Mouse (Mus musculus): ENCODE measurements at regions not wholly inside any gene's neighbourhood (a gene's known extent, or its start where the extent isn't known, plus 50 kb on each side); places are given as distances from the start of the nearest gene placed in this dataset.

DNA sequence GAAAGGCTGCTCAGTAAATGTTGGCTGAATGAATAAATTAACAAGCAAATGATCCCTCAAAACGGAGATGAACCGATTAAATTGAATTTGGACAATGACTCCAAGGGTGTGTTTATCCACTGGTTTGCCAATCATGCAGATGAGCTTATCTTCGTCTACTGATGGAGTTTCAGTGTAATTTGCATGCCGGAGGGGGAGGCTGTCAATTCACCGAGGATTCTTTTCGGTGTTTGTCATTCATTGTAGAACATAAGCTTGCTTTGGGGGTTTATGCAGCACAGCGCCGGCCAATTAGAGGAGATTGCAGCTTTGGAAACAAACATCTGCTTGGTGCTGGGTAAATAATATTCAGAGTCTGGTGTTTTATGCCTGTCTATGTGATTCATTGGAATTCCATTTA, 132.7 kb downstream of the Otoa start:
- no peaks in the 10 kb centered on the region for H3K36me3 ChIP-seq (ENCODE audit: control insufficient read depth, insufficient read depth, low read length)
- H3K27me3 ChIP-seq (replicated peaks; ENCODE audit: control insufficient read depth, insufficient read depth, low read length) = no peaks in the 10 kb centered on the region
- no peak overlapping the region for H3K9ac ChIP-seq (ENCODE audit: low read depth, low read length)
- H3K4me2 ChIP-seq (ENCODE audit: low read depth, low read length) = no peak overlapping the region
- no peak overlapping the region for H3K27ac ChIP-seq (ENCODE audit: low read length)
- H3K4me3 ChIP-seq (ENCODE audit: low read length) = no peak overlapping the region
- ATAC-seq = no peak
- WGBS = 80% methylated on average over 8 of the region's 8 CpGs
- no peaks in the 10 kb centered on the region for H3K9me3 ChIP-seq (ENCODE audit: control insufficient read depth, low read length)
- no peaks in the 10 kb centered on the region for H3K4me1 ChIP-seq (ENCODE audit: control insufficient read depth, insufficient read depth, low read length)

DNA sequence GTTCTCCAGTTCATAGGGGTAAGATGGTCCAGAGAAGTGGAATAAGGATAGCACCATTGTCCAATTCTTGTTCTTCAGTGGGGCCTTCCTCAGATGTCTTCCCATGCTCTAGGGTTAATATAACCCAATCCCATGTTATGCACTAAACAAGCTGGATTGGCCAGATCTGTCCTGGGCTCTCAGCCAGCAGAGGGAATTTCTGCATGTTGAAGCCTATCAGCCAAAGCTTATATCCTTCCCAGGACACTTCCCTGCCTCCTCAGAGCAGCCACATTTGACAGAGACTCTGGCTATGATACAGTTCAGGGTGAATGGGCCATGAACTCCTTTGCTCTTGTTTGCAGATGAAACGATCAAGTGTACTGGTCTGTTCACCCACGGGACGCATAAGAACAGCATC, 133.6 kb downstream of the Otoa start:
- H3K4me1 ChIP-seq (ENCODE audit: control insufficient read depth, insufficient read depth, low read length) = no peaks in the 10 kb centered on the region
- no peak overlapping the region for H3K9ac ChIP-seq (ENCODE audit: low read depth, low read length)
- no peaks in the 10 kb centered on the region for H3K36me3 ChIP-seq (ENCODE audit: control insufficient read depth, insufficient read depth, low read length)
- no peak overlapping the region for H3K4me2 ChIP-seq (ENCODE audit: low read depth, low read length)
- no peak overlapping the region for H3K4me3 ChIP-seq (ENCODE audit: low read length)
- H3K9me3 ChIP-seq (ENCODE audit: control insufficient read depth, low read length) = no peaks in the 10 kb centered on the region
- ATAC-seq = no peak
- WGBS = 71% methylated on average over 3 of the region's 3 CpGs
- no peak overlapping the region for H3K27ac ChIP-seq (ENCODE audit: low read length)
- no peaks in the 10 kb centered on the region for H3K27me3 ChIP-seq (replicated peaks; ENCODE audit: control insufficient read depth, insufficient read depth, low read length)

DNA sequence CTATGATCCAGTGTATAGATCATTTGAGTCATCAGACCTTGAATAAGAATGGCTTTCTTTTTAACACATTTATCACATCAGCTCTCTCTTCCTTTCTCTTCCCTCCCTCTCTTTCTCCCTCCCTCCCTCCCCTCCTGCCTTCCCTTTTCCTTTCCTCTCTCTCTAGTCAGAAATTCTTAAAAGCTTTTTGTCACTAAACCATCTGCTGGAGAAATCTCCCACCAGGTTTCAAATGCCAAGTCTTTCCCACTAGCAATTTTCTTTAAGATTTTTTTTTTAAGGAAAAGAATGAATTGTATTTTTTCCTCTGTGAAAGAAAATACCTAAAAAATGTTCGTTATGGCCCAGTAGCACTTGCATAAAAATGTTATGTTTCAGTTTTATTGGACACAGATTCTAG, 134.3 kb downstream of the Otoa start:
- no peak for ATAC-seq
- 82% methylated on average over 1 of the region's 1 CpGs for WGBS
- no peak overlapping the region for H3K4me2 ChIP-seq (ENCODE audit: low read depth, low read length)

DNA sequence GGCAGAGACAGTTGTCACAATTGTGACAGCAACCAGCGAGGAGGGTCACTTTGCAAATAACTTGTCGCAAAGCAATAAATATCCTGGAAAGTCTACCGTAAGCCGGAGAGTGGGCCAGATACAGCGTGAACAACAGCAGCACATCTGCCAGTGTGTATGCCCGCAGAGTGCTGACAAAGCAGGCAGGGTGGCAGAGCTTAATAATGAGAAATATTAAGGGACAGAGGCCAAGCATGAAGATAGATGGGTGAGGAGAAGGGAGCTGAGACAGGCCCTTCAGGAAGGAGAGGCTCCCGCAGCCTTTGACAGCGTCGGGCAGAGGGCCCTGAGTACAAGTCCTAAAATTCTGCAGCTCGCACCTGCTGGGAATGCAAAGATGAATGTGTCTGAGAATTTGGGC, 136.6 kb downstream of the Otoa start:
- Histone ChIP-seq H3K4me3 (ENCODE audit: low read length) (no peak overlapping the region), H3K9ac (ENCODE audit: low read depth, low read length) (no peak overlapping the region), H3K4me2 (ENCODE audit: low read depth, low read length) (no peak overlapping the region), H3K36me3 (ENCODE audit: control insufficient read depth, insufficient read depth, low read length) (no peaks in the 10 kb centered on the region), H3K4me1 (ENCODE audit: control insufficient read depth, insufficient read depth, low read length) (no peaks in the 10 kb centered on the region), H3K27me3 (replicated peaks; ENCODE audit: control insufficient read depth, insufficient read depth, low read length) (no peaks in the 10 kb centered on the region), H3K9me3 (ENCODE audit: control insufficient read depth, low read length) (no peaks in the 10 kb centered on the region), H3K27ac (ENCODE audit: low read length) (no peak overlapping the region)
- ATAC-seq = no peak
- 80% methylated on average over 10 of the region's 10 CpGs for WGBS

More for the DNA sequence above, 134.3 kb downstream of the Otoa start:
- Histone ChIP-seq H3K9ac (ENCODE audit: low read depth, low read length) (no peak overlapping the region), H3K27me3 (replicated peaks; ENCODE audit: control insufficient read depth, insufficient read depth, low read length) (no peaks in the 10 kb centered on the region), H3K4me3 (ENCODE audit: low read length) (no peak overlapping the region), H3K27ac (ENCODE audit: low read length) (no peak overlapping the region), H3K36me3 (ENCODE audit: control insufficient read depth, insufficient read depth, low read length) (no peaks in the 10 kb centered on the region), H3K9me3 (ENCODE audit: control insufficient read depth, low read length) (no peaks in the 10 kb centered on the region), H3K4me1 (ENCODE audit: control insufficient read depth, insufficient read depth, low read length) (no peaks in the 10 kb centered on the region)

DNA sequence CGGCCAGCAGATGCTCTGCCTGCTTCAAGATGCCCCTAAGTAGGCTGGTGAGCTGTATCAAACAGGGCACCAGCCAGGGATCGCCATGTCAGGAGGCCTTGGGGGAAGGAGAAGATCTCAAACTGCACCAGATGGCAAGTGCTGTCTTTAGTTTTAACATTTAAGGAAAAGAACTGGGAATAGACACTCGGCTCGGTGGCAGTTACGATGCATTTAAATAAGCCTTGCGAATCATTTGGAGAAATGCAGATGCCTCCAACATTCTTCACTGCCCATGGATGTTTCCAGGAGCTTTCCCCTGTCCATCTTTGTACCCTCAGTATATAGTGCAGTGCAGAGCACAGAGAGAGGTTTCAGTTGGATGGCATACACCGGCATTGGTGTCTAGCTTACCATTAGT, 139.7 kb downstream of the Otoa start:
- 91% methylated on average over 7 of the region's 7 CpGs for WGBS

DNA sequence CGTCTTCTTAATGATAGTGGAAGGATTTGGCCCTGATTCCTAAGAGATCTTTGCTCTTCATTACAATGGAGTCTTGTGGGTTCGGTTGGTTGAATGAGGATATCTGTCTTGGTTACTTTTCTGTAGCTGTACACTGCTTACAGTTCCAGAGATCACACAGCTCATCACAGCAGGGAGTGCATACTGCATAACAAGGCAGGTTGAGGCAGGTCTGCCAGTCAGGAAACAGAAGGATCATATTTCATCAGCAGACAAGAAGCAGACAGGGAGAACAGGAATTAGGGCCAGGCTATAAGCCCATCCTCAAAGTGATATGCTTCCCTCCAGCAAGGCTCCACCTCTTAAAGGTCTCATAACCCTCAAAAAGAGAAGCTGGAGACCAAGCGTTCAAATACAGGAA, 150.4 kb downstream of the Otoa start:
- H3K4me1 ChIP-seq (ENCODE audit: control insufficient read depth, insufficient read depth, low read length) = no peaks in the 10 kb centered on the region
- no peak overlapping the region for H3K27ac ChIP-seq (ENCODE audit: low read length)
- 77% methylated on average over 3 of the region's 3 CpGs for WGBS
- H3K4me3 ChIP-seq (ENCODE audit: low read length) = no peak overlapping the region
- no peak overlapping the region for H3K9ac ChIP-seq (ENCODE audit: low read depth, low read length)
- no peaks in the 10 kb centered on the region for H3K36me3 ChIP-seq (ENCODE audit: control insufficient read depth, insufficient read depth, low read length)
- H3K27me3 ChIP-seq (replicated peaks; ENCODE audit: control insufficient read depth, insufficient read depth, low read length) = no peaks in the 10 kb centered on the region
- ATAC-seq = no peak
- H3K4me2 ChIP-seq (ENCODE audit: low read depth, low read length) = no peak overlapping the region
- H3K9me3 ChIP-seq (ENCODE audit: control insufficient read depth, low read length) = no peaks in the 10 kb centered on the region

More for the DNA sequence above, 139.7 kb downstream of the Otoa start:
- no peak overlapping the region for H3K4me2 ChIP-seq (ENCODE audit: low read depth, low read length)
- no peaks in the 10 kb centered on the region for H3K9me3 ChIP-seq (ENCODE audit: control insufficient read depth, low read length)
- no peak overlapping the region for H3K9ac ChIP-seq (ENCODE audit: low read depth, low read length)
- no peaks in the 10 kb centered on the region for H3K27me3 ChIP-seq (replicated peaks; ENCODE audit: control insufficient read depth, insufficient read depth, low read length)
- no peak overlapping the region for H3K27ac ChIP-seq (ENCODE audit: low read length)
- ATAC-seq = no peak
- H3K4me1 ChIP-seq (ENCODE audit: control insufficient read depth, insufficient read depth, low read length) = no peaks in the 10 kb centered on the region
- no peaks in the 10 kb centered on the region for H3K36me3 ChIP-seq (ENCODE audit: control insufficient read depth, insufficient read depth, low read length)
- no peak overlapping the region for H3K4me3 ChIP-seq (ENCODE audit: low read length)

DNA sequence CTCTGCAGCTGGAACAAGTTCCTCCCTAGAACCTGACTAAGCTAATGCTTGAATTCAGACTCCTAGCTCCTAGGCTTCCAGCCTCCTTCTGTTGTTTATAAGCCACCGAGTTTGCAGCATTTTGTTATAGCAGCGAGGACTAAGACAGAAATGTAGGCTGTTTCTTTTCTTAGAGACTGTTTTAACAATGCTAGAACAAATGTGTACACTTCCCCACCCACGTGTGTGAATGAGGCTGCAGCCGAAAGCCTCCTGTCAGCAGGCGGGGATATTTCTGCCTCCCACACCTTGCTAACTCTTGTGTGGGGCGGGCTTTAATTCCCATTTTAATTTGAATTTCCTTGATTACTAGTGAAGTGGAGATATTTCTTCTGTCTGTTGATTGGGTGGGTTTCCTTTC, 153.4 kb downstream of the Otoa start:
- WGBS = 67% methylated on average over 6 of the region's 6 CpGs

DNA sequence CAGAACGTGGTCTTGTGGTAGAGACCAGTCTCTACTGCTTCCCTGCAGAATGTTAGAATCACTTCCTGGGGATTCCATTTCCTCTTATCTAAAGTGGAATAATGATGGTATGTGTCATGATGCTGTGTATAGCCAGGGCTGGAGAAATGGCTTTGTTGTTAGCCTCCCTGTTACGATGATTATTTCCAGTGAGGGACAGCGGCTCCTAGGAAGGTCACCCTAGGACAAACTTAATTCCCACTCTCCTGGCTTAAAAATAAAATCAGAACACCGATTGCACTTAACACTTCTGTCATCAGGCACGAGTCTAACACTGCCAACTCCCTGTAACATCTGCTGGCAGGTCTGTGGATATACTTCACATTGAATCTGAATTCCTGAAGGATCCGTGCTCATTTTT, 151.9 kb upstream of the Hs3st2 start:
- Histone ChIP-seq H3K36me3 (ENCODE audit: control insufficient read depth, insufficient read depth, low read length) (no peaks in the 10 kb centered on the region), H3K4me3 (ENCODE audit: low read length) (no peak overlapping the region), H3K9ac (ENCODE audit: low read depth, low read length) (no peak overlapping the region), H3K9me3 (ENCODE audit: control insufficient read depth, low read length) (no peaks in the 10 kb centered on the region), H3K27me3 (replicated peaks; ENCODE audit: control insufficient read depth, insufficient read depth, low read length) (no peaks in the 10 kb centered on the region), H3K27ac (ENCODE audit: low read length) (no peak overlapping the region), H3K4me2 (ENCODE audit: low read depth, low read length) (no peak overlapping the region), H3K4me1 (ENCODE audit: control insufficient read depth, insufficient read depth, low read length) (no peaks in the 10 kb centered on the region)
- 75% methylated on average over 6 of the region's 6 CpGs for WGBS
- ATAC-seq = no peak

More for the DNA sequence above, 153.4 kb downstream of the Otoa start:
- Histone ChIP-seq H3K27ac (ENCODE audit: low read length) (no peak overlapping the region), H3K36me3 (ENCODE audit: control insufficient read depth, insufficient read depth, low read length) (no peaks in the 10 kb centered on the region), H3K4me2 (ENCODE audit: low read depth, low read length) (no peak overlapping the region), H3K9ac (ENCODE audit: low read depth, low read length) (no peak overlapping the region), H3K27me3 (replicated peaks; ENCODE audit: control insufficient read depth, insufficient read depth, low read length) (no peaks in the 10 kb centered on the region), H3K9me3 (ENCODE audit: control insufficient read depth, low read length) (no peaks in the 10 kb centered on the region), H3K4me1 (ENCODE audit: control insufficient read depth, insufficient read depth, low read length) (no peaks in the 10 kb centered on the region), H3K4me3 (ENCODE audit: low read length) (no peak overlapping the region)
- ATAC-seq = no peak

DNA sequence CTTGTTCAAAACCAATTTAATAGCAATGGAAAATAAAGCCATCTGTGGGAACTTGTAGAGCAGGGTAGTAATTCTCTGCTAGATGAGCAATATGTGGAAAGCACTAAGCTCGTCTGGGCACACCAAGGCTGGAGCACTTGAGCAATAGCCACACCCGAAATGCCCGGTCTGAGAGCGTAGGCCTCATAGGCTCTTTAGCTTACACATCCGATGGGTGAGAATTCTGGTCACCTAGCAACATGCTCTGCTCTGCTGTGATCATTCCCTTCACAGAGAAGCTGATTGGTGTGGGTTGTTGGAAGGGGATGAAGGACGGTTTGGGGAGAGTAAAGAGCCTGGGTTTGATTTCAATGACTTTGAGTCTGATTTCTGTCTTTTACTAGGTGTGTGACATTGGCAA, 143.8 kb upstream of the Hs3st2 start:
- 56% methylated on average over 6 of the region's 6 CpGs for WGBS
- Histone ChIP-seq H3K9me3 (ENCODE audit: control insufficient read depth, low read length) (no peaks in the 10 kb centered on the region), H3K36me3 (ENCODE audit: control insufficient read depth, insufficient read depth, low read length) (no peaks in the 10 kb centered on the region), H3K27me3 (replicated peaks; ENCODE audit: control insufficient read depth, insufficient read depth, low read length) (no peaks in the 10 kb centered on the region), H3K9ac (ENCODE audit: low read depth, low read length) (no peak overlapping the region), H3K4me1 (ENCODE audit: control insufficient read depth, insufficient read depth, low read length) (no peaks in the 10 kb centered on the region), H3K27ac (ENCODE audit: low read length) (no peak overlapping the region), H3K4me3 (ENCODE audit: low read length) (no peak overlapping the region), H3K4me2 (ENCODE audit: low read depth, low read length) (no peak overlapping the region)
- no peak for ATAC-seq

DNA sequence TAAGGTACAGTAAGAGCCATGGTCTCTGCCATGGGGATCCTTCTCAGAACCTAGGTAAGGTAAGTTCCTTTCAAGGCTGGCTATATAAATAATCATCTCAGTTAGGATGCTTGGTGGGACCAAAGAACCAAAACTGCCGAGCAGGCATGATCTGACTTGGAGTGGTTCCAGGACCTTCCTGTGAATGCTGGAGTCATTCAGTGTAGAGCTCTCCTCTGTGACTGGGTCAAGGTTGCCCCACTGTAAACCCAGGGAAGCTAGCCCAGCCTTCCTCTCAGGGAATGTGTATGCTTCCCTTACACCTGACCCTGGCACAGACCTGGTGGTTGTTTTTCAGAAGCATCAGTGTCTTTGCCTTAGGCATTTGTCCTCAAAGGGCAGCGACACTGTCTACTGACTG, 134.2 kb upstream of the Hs3st2 start:
- H3K27me3 ChIP-seq (replicated peaks; ENCODE audit: control insufficient read depth, insufficient read depth, low read length) = no peaks in the 10 kb centered on the region
- H3K9ac ChIP-seq (ENCODE audit: low read depth, low read length) = no peak overlapping the region
- no peak for ATAC-seq
- no peaks in the 10 kb centered on the region for H3K4me1 ChIP-seq (ENCODE audit: control insufficient read depth, insufficient read depth, low read length)
- WGBS = 72% methylated on average over 2 of the region's 2 CpGs
- H3K4me3 ChIP-seq (ENCODE audit: low read length) = no peak overlapping the region
- no peak overlapping the region for H3K27ac ChIP-seq (ENCODE audit: low read length)
- no peaks in the 10 kb centered on the region for H3K36me3 ChIP-seq (ENCODE audit: control insufficient read depth, insufficient read depth, low read length)
- H3K4me2 ChIP-seq (ENCODE audit: low read depth, low read length) = no peak overlapping the region
- H3K9me3 ChIP-seq (ENCODE audit: control insufficient read depth, low read length) = no peaks in the 10 kb centered on the region
